Mouse (Mus musculus) kidney, adult 2 months (tissue): ENCODE data around the gene Olfr412.

Experiments
- CTCF ChIP-seq: fragments of 200-500 bp; conservative IDR thresholded peaks from 2 replicates; pipeline ENCODE4 v1.5.1; 2011; ENCODE audit warnings: low read depth, mild to moderate bottlenecking, control low read depth, low read length, moderate library complexity, mixed read lengths; ENCODE audit not compliant: insufficient read depth, insufficient read length
- POLR2A ChIP-seq: fragments of 200-500 bp; IDR thresholded peaks from one replicate; pipeline ENCODE4 v1.6.1; 2011; ENCODE audit warnings: low read depth, low read length, control low read depth

- TF ChIP-seq CTCF (no peak), POLR2A (no peak)
These were observed 52.2 kb downstream of the Olfr412 start for GRCm38 (mm10) chr11:74414112-74414511.
